Mouse (Mus musculus) thymus, adult 2 months (tissue): ENCODE data around the gene Mgat4b.

Source experiments
- CTCF ChIP-seq: fragments of 200-500 bp; IDR thresholded peaks from 2 replicates; pipeline ENCODE4 v1.5.1; 2012; ENCODE audit warnings: mild to moderate bottlenecking, control low read depth, low read length, moderate library complexity, borderline replicate concordance; ENCODE audit not compliant: control insufficient read depth, poor library complexity, insufficient read depth; ENCODE audit errors: extremely low read depth
- POLR2A ChIP-seq: fragments of 200-500 bp; IDR thresholded peaks from 2 replicates; pipeline ENCODE4 v1.6.1; 2012; ENCODE audit warnings: mild to moderate bottlenecking, low read length, control low read depth, moderate library complexity; ENCODE audit not compliant: control insufficient read depth, poor library complexity, insufficient read depth; ENCODE audit errors: extremely low read depth

DNA sequence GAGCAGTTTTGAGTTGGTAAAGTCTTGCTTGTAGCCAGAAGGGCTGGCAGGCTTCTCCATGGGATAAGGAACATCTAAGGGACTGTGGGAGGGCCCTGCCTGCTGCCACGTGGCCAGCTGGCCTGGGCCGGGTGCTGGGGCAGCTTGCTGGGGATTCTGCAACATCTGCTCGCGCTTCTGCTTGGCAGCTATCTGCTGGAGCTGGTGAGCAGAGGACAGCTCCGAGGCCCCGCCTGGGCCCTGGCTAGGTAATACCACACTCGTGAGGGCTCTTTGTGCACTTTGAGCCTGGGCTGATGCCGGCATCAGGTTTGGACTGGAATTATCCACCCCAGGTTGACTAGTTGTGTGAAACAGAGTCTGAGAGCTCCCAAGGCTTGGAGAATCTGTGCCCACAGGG lies 55.2 kb downstream of the Mgat4b start:
- TF ChIP-seq POLR2A (no peak), CTCF (no peak)
